Mouse (Mus musculus): ENCODE data around the gene Nxpe4. TPM values are rescaled to one million over a fixed set of nuclear protein-coding genes. Genes with fewer than 3 reads are reported as not detected.
"Not testable (repeated sequence)": the region's sequence is repeated elsewhere in the genome, so short reads cannot be mapped to it uniquely, and the experiment has no call there.

Gene Nxpe4
- polyA plus RNA-seq, 1 experiment = 0.60 TPM

GRCm38 (mm10) chr9:48284221-48284620, 122.4 kb downstream of the Nxpe4 start:
- H3K27ac ChIP-seq (ENCODE audit: insufficient read depth, low read depth, low read length) = no peak overlapping the region
- TF ChIP-seq POLR2A (IDR thresholded peaks at IDR 0.05; ENCODE audit: low read depth, low read length) (no peak), CTCF (IDR thresholded peaks at IDR 0.05; ENCODE audit: extremely low read depth, insufficient read length, insufficient replicate concordance, low read depth, low read length) (no peak)
- H3K4me3 ChIP-seq (ENCODE audit: low read depth, low read length) = no peak overlapping the region
- WGBS = 51% methylated on average over 8 of the region's 8 CpGs
- no peaks in the 10 kb centered on the region for H3K4me1 ChIP-seq (ENCODE audit: control insufficient read depth, insufficient read depth, insufficient read length, low read length)
- H3K27me3 ChIP-seq (ENCODE audit: control insufficient read depth, insufficient read depth, low read length) = no peaks in the 10 kb centered on the region
- no peaks in the 10 kb centered on the region for H3K36me3 ChIP-seq (ENCODE audit: control insufficient read depth, insufficient read depth, low read length)

GRCm38 (mm10) chr9:48290281-48290680, 128.5 kb downstream of the Nxpe4 start:
- no peak overlapping the region for H3K4me3 ChIP-seq (ENCODE audit: low read depth, low read length)
- no peaks in the 10 kb centered on the region for H3K27me3 ChIP-seq (ENCODE audit: control insufficient read depth, insufficient read depth, low read length)
- no peak for TF ChIP-seq POLR2A (IDR thresholded peaks at IDR 0.05; ENCODE audit: low read depth, low read length)
- no peak for TF ChIP-seq CTCF (IDR thresholded peaks at IDR 0.05; ENCODE audit: extremely low read depth, insufficient read length, insufficient replicate concordance, low read depth, low read length)
- H3K27ac ChIP-seq (ENCODE audit: insufficient read depth, low read depth, low read length) = no peak overlapping the region
- H3K36me3 ChIP-seq (ENCODE audit: control insufficient read depth, insufficient read depth, low read length) = no peaks in the 10 kb centered on the region
- no peaks in the 10 kb centered on the region for H3K4me1 ChIP-seq (ENCODE audit: control insufficient read depth, insufficient read depth, insufficient read length, low read length)
- 91% methylated on average over 1 of the region's 1 CpGs for WGBS

- H3K27ac ChIP-seq (ENCODE audit: insufficient read depth, low read depth, low read length) = no peak overlapping the region
- no peaks in the 10 kb centered on the region for H3K4me1 ChIP-seq (ENCODE audit: control insufficient read depth, insufficient read depth, insufficient read length, low read length)
- 44% methylated on average over 2 of the region's 2 CpGs for WGBS
- H3K27me3 ChIP-seq (ENCODE audit: control insufficient read depth, insufficient read depth, low read length) = no peaks in the 10 kb centered on the region
- H3K4me3 ChIP-seq (ENCODE audit: low read depth, low read length) = no peak overlapping the region
- TF ChIP-seq CTCF (IDR thresholded peaks at IDR 0.05; ENCODE audit: extremely low read depth, insufficient read length, insufficient replicate concordance, low read depth, low read length) (no peak), POLR2A (IDR thresholded peaks at IDR 0.05; ENCODE audit: low read depth, low read length) (no peak)
- no peaks in the 10 kb centered on the region for H3K36me3 ChIP-seq (ENCODE audit: control insufficient read depth, insufficient read depth, low read length)
Observed at GRCm38 (mm10) chr9:48294754-48295153, 132.9 kb downstream of the Nxpe4 start.

GRCm38 (mm10) chr9:48298983-48299382, 137.2 kb downstream of the Nxpe4 start:
- TF ChIP-seq CTCF (IDR thresholded peaks at IDR 0.05; ENCODE audit: extremely low read depth, insufficient read length, insufficient replicate concordance, low read depth, low read length) = no peak
- no peak for TF ChIP-seq POLR2A (IDR thresholded peaks at IDR 0.05; ENCODE audit: low read depth, low read length)
- no peaks in the 10 kb centered on the region for H3K27me3 ChIP-seq (ENCODE audit: control insufficient read depth, insufficient read depth, low read length)
- H3K36me3 ChIP-seq (ENCODE audit: control insufficient read depth, insufficient read depth, low read length) = no peaks in the 10 kb centered on the region
- no peak overlapping the region for H3K27ac ChIP-seq (ENCODE audit: insufficient read depth, low read depth, low read length)
- no peak overlapping the region for H3K4me3 ChIP-seq (ENCODE audit: low read depth, low read length)
- no peaks in the 10 kb centered on the region for H3K4me1 ChIP-seq (ENCODE audit: control insufficient read depth, insufficient read depth, insufficient read length, low read length)
- WGBS = 66% methylated on average over 7 of the region's 7 CpGs

- H3K36me3 ChIP-seq (ENCODE audit: control insufficient read depth, insufficient read depth, low read length); H3K27me3 ChIP-seq (ENCODE audit: control insufficient read depth, insufficient read depth, low read length); H3K4me1 ChIP-seq (ENCODE audit: control insufficient read depth, insufficient read depth, insufficient read length, low read length); H3K27ac ChIP-seq (ENCODE audit: insufficient read depth, low read depth, low read length); H3K4me3 ChIP-seq (ENCODE audit: low read depth, low read length): not testable (repeated sequence)
- WGBS = 48% methylated on average over 5 of the region's 5 CpGs
Observed at GRCm38 (mm10) chr9:48303564-48303963, 141.7 kb downstream of the Nxpe4 start.

- Histone ChIP-seq H3K36me3 (ENCODE audit: control insufficient read depth, insufficient read depth, low read length) (no peaks in the 10 kb centered on the region), H3K4me1 (ENCODE audit: control insufficient read depth, insufficient read depth, insufficient read length, low read length) (no peaks in the 10 kb centered on the region), H3K27me3 (ENCODE audit: control insufficient read depth, insufficient read depth, low read length) (no peaks in the 10 kb centered on the region), H3K27ac (ENCODE audit: insufficient read depth, low read depth, low read length) (no peak overlapping the region), H3K4me3 (ENCODE audit: low read depth, low read length) (no peak overlapping the region)
- TF ChIP-seq POLR2A (IDR thresholded peaks at IDR 0.05; ENCODE audit: low read depth, low read length) (no peak), CTCF (IDR thresholded peaks at IDR 0.05; ENCODE audit: extremely low read depth, insufficient read length, insufficient replicate concordance, low read depth, low read length) (no peak)
- 60% methylated on average over 5 of the region's 5 CpGs for WGBS
Observed at GRCm38 (mm10) chr9:48311241-48311640, 149.4 kb downstream of the Nxpe4 start.

- no peak overlapping the region for H3K4me3 ChIP-seq (ENCODE audit: low read depth, low read length)
- no peaks in the 10 kb centered on the region for H3K4me1 ChIP-seq (ENCODE audit: control insufficient read depth, insufficient read depth, insufficient read length, low read length)
- TF ChIP-seq CTCF (IDR thresholded peaks at IDR 0.05; ENCODE audit: extremely low read depth, insufficient read length, insufficient replicate concordance, low read depth, low read length) = no peak
- TF ChIP-seq POLR2A (IDR thresholded peaks at IDR 0.05; ENCODE audit: low read depth, low read length) = no peak
- H3K27me3 ChIP-seq (ENCODE audit: control insufficient read depth, insufficient read depth, low read length) = no peaks in the 10 kb centered on the region
- H3K27ac ChIP-seq (ENCODE audit: insufficient read depth, low read depth, low read length) = 0 out of 2 replicates have a peak overlapping the region, but pooled peaks have one; percentile 35
- no peaks in the 10 kb centered on the region for H3K36me3 ChIP-seq (ENCODE audit: control insufficient read depth, insufficient read depth, low read length)
- 67% methylated on average over 3 of the region's 3 CpGs for WGBS
Observed at GRCm38 (mm10) chr9:48314194-48314593, 152.4 kb downstream of the Nxpe4 start.

- H3K4me1 ChIP-seq (ENCODE audit: control insufficient read depth, insufficient read depth, insufficient read length, low read length) = no peaks in the 10 kb centered on the region
- H3K27me3 ChIP-seq (ENCODE audit: control insufficient read depth, insufficient read depth, low read length) = no peaks in the 10 kb centered on the region
- H3K36me3 ChIP-seq (ENCODE audit: control insufficient read depth, insufficient read depth, low read length) = no peaks in the 10 kb centered on the region
- TF ChIP-seq POLR2A (IDR thresholded peaks at IDR 0.05; ENCODE audit: low read depth, low read length) (no peak), CTCF (IDR thresholded peaks at IDR 0.05; ENCODE audit: extremely low read depth, insufficient read length, insufficient replicate concordance, low read depth, low read length) (no peak)
- WGBS = 47% methylated on average over 1 of the region's 1 CpGs
- no peak overlapping the region for H3K27ac ChIP-seq (ENCODE audit: insufficient read depth, low read depth, low read length)
- no peak overlapping the region for H3K4me3 ChIP-seq (ENCODE audit: low read depth, low read length)
Observed at GRCm38 (mm10) chr9:48315825-48316224, 154.0 kb downstream of the Nxpe4 start.
